Mouse (Mus musculus) heart, embryonic 14.5 days (tissue): ENCODE data around the gene Mdga1. TPM values are rescaled to one million over a fixed set of nuclear protein-coding genes. Genes with fewer than 3 reads are reported as not detected.
"Not testable (repeated sequence)": the region's sequence is repeated elsewhere in the genome, so short reads cannot be mapped to it uniquely, and the experiment has no call there.

Source experiments
- ATAC-seq: fragments of 200-750 bp; cut with Nextera tagmentation; 2 replicates; pipeline ENCODE4 v1.8.0; 2017; ENCODE audit warnings: low read depth, moderate TSS enrichment; ENCODE audit not compliant: insufficient number of reproducible peaks, insufficient read depth, low FRiP score
- H3K27ac ChIP-seq, 2 experiments: fragments of 200-500 bp in 1 of 2; fragments of 300-500 bp in 1 of 2; sonication (generic) in 1 of 2; replicated peaks in 1 of 2; 2 replicates each; pipeline ENCODE4 v1.5.1; 2012 to 2014; ENCODE audit warnings: low read depth in 2 of 2, low read length in 2 of 2, control low read depth in 1 of 2, mild to moderate bottlenecking in 1 of 2, mixed read lengths in 1 of 2; ENCODE audit not compliant: control insufficient read depth in 1 of 2, insufficient read depth in 1 of 2
- H3K27me3 ChIP-seq: fragments of 300-500 bp; sonication (generic); 2 replicates; pipeline ENCODE4 v1.6.1; 2014; ENCODE audit warnings: mild to moderate bottlenecking, low read length, control low read depth; ENCODE audit not compliant: control insufficient read depth, insufficient read depth
- H3K36me3 ChIP-seq: fragments of 300-500 bp; sonication (generic); 2 replicates; pipeline ENCODE4 v1.6.1; 2014; ENCODE audit warnings: mild to moderate bottlenecking, control low read depth, low read length, mixed read lengths; ENCODE audit not compliant: control insufficient read depth, insufficient read depth
- H3K4me1 ChIP-seq, 2 experiments: fragments of 200-500 bp in 1 of 2; fragments of 300-500 bp in 1 of 2; sonication (generic) in 1 of 2; 2 replicates each; pipeline ENCODE4 v1.6.1; 2012 to 2014; ENCODE audit warnings: low read length in 2 of 2, control low read depth in 1 of 2, mixed read lengths in 1 of 2; ENCODE audit not compliant: control insufficient read depth in 2 of 2, insufficient read depth in 2 of 2
- H3K4me2 ChIP-seq: fragments of 300-500 bp; sonication (generic); 2 replicates; pipeline ENCODE4 v1.6.1; 2014; ENCODE audit warnings: mild to moderate bottlenecking, low read length
- H3K4me3 ChIP-seq, 2 experiments: fragments of 200-500 bp in 1 of 2; fragments of 300-500 bp in 1 of 2; sonication (generic) in 1 of 2; 2 replicates each; pipeline ENCODE4 v1.5.1; 2012 to 2014; ENCODE audit warnings: low read length in 2 of 2, mild to moderate bottlenecking in 2 of 2, control low read depth in 1 of 2, low read depth in 1 of 2, moderate library complexity in 1 of 2; ENCODE audit not compliant: control insufficient read depth in 1 of 2, insufficient read depth in 1 of 2
- H3K9ac ChIP-seq: fragments of 300-500 bp; sonication (generic); 2 replicates; pipeline ENCODE4 v1.6.1; 2014; ENCODE audit warnings: mild to moderate bottlenecking, low read length
- H3K9me3 ChIP-seq: fragments of 300-500 bp; sonication (generic); 2 replicates; pipeline ENCODE4 v1.6.1; 2016; ENCODE audit warnings: low read length, control low read depth; ENCODE audit not compliant: control insufficient read depth
- WGBS: fragments of 180-500 bp; shearing (Covaris S2); extraction: QIAGEN DNeasy Blood & Tissue Kit; methylation state at CpG from one replicate; pipeline ENCODE4 v1.1.7; 2014; 5-methylcytosine and 5-hydroxymethylcytosine counted together
- polyA plus RNA-seq: library from polyadenylated mRNA; unstranded; fragments of >200 nt; fragmentation: Nextera tagmentation; extraction: Ambion mirVana; gene quantifications from 2 replicates; pipeline ENCODE4 v1.2.1, GENCODE M21; 2014

Mdga1 gene
- polyA plus RNA-seq, 1 experiment from 2014 or later: 6.3 TPM

DNA sequence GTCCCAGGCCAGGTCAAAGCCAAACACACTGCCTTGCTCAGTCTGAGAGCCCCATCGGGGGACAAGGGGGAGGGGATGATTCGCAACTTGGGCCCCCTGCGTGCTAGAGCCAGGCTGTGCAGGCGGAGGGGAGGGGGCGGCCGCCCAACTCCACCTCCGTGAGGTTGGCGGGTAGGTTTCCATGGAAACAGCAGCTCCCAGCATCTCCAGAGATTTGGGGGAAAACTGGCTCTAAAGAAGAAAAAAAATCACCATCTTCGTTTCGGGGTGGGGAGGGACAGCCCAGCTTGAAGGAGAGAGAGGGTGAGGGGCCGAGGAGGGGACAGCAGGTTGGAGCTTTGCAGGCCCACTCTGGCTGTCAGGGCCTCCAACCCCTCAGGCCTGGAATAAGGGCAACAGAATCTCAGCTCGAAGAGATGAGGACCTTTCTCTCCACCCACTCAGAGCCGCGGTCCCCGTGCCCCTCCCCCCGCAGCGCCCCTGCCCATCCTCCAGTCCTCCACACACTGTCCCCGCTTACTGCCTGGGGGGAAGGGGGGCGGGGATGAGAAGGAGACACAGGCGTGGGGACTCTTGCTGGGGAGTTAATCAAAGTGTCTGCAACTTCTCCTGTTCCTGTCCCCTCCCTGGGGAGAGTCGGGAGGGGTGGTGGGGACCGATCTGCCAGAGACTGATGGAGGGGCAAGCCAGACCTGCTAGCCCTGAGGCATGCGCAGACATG, 174.7 kb downstream of the Mdga1 start:
- Histone ChIP-seq H3K27ac (no peak overlapping the region), H3K9me3 (no peaks in the 10 kb centered on the region), H3K4me1 (peaks cover 9 to 22% of the 10 kb centered on the region in 2 experiments), H3K4me3 (peak overlapping the region in 1 of 2 experiments; percentile 17; a peak in 1 of 4 replicates), H3K27me3 (peaks cover 8% of the 10 kb centered on the region; the same call in 1 of the 2 replicates), H3K9ac (peak overlapping the region; percentile 50), H3K36me3 (no peaks in the 10 kb centered on the region), H3K4me2 (peak overlapping the region; percentile 55)
- ATAC-seq: no peak
- WGBS: 12% methylated on average over 17 of the region's 23 CpGs

DNA sequence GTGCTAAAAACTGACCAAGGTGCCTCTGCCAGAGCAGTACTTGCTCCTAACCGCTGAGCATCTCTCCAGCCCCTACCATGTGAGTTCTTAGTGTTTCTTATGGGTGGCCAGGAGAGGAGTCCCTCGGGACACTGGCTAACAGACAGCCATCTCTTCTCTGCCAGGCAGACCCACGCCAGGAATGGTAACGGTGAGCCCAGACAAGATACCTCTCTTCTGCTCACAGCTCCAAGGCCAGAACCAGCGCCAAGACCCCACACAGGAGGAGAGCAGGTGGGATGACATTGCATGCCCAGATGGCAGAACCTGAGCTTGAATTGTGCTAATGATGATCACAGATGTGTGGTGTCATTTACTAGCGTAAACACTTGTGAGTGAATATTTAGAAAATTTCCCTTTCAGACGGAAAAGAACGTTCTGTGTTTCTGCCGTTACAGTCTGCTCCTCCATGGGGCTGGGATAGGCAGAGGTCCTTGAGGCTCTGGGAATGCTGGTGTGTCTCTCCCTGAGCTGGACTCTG, 178.3 kb downstream of the Mdga1 start:
- Histone ChIP-seq H3K27me3 (peaks cover 8% of the 10 kb centered on the region; the same call in 1 of the 2 replicates), H3K27ac (no peak overlapping the region), H3K4me3 (no peak overlapping the region), H3K4me1 (peaks cover 18 to 19% of the 10 kb centered on the region in 2 experiments), H3K4me2 (no peak overlapping the region), H3K9ac (no peak overlapping the region), H3K9me3 (0 out of 2 replicates have a peak, but pooled peaks cover 3% of the 10 kb centered on the region), H3K36me3 (no peaks in the 10 kb centered on the region)
- 85% methylated on average over 9 of the region's 9 CpGs for WGBS
- ATAC-seq: no peak

DNA sequence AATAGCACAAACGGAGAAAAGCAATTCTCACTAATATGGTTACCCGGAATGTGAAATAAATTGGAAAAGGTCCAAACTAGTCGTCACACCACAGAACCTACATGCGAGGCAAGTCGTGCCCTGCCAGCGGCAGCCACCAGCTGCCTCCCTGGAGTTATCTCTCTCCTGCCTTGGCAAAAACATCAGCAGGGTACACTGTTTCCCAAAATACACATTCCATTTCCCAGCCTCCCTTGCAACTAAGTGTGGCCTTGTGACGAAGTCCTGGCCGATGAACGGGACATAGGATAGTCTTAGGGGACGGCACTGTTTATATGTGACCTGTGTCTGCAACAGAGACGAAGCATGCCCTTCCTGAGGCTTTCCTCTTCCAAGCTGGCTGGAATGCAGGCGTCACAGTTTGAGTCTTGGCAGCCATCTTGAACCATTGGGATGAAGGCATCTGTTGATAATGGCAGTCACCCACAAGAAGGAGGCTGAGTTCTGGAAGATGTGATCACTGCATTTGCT, 179.6 kb downstream of the Mdga1 start:
- 55% methylated on average over 12 of the region's 12 CpGs for WGBS
- Histone ChIP-seq H3K4me3 (no peak overlapping the region), H3K36me3 (no peaks in the 10 kb centered on the region), H3K9me3 (0 out of 2 replicates have a peak, but pooled peaks cover 3% of the 10 kb centered on the region), H3K9ac (no peak overlapping the region), H3K27ac (peak overlapping the region; percentile 9 to 55; a peak in 3 of 4 replicates), H3K27me3 (peaks cover 5% of the 10 kb centered on the region; the same call in 1 of the 2 replicates), H3K4me2 (peak overlapping the region; percentile 16), H3K4me1 (peaks cover 8 to 15% of the 10 kb centered on the region in 2 experiments)
- no peak; the same call in 1 of the 2 replicates for ATAC-seq

DNA sequence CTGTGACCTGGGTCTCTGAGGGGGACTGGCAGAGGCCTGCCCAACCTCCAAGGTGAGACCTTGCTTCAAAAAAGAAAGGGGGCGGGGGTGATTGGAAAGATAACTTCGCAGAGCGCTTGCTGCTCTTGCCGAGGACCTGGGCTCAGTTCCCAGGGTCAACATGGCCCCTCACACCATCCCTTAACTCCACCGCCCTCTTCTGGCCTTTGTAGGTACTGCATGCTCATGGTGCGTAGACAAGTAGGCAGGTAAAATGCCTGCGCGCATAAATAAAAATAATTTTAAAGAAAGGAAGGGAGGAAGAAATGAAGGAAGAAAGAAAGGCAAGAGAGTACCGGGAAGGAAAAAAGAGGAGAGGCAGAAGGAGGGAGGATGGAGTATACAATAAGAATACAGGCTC, 180.2 kb downstream of the Mdga1 start:
- peak overlapping the region in 1 of 2 experiments; percentile 55; a peak in 1 of 4 replicates for H3K27ac ChIP-seq
- H3K4me2 ChIP-seq: no peak overlapping the region
- peaks cover 5 to 12% of the 10 kb centered on the region in 2 experiments; a peak in 2 of 4 replicates for H3K4me1 ChIP-seq
- H3K36me3 ChIP-seq: no peaks in the 10 kb centered on the region
- H3K4me3 ChIP-seq: no peak overlapping the region
- H3K9ac ChIP-seq: no peak overlapping the region
- WGBS: 69% methylated on average over 9 of the region's 9 CpGs
- no peak for ATAC-seq
- 0 out of 2 replicates have a peak, but pooled peaks cover 3% of the 10 kb centered on the region for H3K9me3 ChIP-seq
- peaks cover 4% of the 10 kb centered on the region; the same call in 1 of the 2 replicates for H3K27me3 ChIP-seq

DNA sequence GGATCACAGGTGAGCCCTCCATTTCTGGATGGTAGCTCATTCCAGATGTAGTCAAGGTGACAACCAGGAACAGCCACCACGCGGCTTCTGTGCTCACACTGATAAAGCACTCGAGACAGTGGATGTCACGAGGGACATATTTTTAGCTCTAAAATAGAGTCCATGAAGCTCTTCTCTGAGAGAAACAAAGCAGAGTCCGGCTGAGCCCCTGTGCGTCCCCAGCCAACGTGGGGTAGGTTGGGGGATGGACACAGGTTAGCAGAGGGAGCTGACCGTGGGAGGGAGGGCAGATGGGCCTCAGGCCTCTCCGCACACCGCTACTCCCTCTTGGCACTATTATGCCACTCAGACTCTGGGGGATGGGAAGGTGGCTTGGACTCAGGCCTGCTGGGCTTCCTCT, 181.3 kb downstream of the Mdga1 start:
- no peaks in the 10 kb centered on the region for H3K27me3 ChIP-seq
- peak; percentile 45; the same call in 1 of the 2 replicates for ATAC-seq
- H3K36me3 ChIP-seq: no peaks in the 10 kb centered on the region
- H3K4me2 ChIP-seq: no peak overlapping the region
- peaks cover 6 to 12% of the 10 kb centered on the region in 2 experiments; a peak in 3 of 4 replicates for H3K4me1 ChIP-seq
- H3K27ac ChIP-seq: peak overlapping the region; percentile 41 to 53
- no peak overlapping the region for H3K9ac ChIP-seq
- 33% methylated on average over 10 of the region's 10 CpGs for WGBS
- H3K4me3 ChIP-seq: no peak overlapping the region
- H3K9me3 ChIP-seq: 0 out of 2 replicates have a peak, but pooled peaks cover 3% of the 10 kb centered on the region

DNA sequence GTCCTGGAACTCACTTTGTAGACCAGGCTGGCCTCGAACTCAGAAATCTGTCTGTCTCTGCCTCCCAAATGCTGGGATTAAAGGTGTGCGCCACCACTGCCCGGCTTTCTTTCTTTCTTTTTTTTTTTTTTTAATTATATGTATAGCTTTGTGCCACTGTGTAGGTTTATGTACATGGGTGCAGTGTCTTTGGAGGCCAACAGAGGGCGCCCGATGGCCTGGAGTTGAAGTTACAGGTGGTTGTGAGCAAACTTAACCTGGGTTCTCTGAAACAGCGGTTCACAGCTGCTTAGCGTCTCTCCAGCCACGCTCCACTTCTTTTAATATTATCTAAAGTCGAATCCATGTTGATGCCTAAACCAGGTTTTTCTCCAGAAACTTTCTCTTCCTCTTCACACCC, 185.1 kb downstream of the Mdga1 start:
- Histone ChIP-seq H3K36me3 (no peaks in the 10 kb centered on the region), H3K9ac (no peak overlapping the region), H3K27me3 (no peaks in the 10 kb centered on the region), H3K4me1 (peaks cover 6 to 11% of the 10 kb centered on the region in 2 experiments), H3K4me3 (no peak overlapping the region), H3K4me2 (no peak overlapping the region), H3K27ac (no peak overlapping the region), H3K9me3 (0 out of 2 replicates have a peak, but pooled peaks cover 3% of the 10 kb centered on the region)
- no peak for ATAC-seq
- WGBS: 76% methylated on average over 9 of the region's 9 CpGs

DNA sequence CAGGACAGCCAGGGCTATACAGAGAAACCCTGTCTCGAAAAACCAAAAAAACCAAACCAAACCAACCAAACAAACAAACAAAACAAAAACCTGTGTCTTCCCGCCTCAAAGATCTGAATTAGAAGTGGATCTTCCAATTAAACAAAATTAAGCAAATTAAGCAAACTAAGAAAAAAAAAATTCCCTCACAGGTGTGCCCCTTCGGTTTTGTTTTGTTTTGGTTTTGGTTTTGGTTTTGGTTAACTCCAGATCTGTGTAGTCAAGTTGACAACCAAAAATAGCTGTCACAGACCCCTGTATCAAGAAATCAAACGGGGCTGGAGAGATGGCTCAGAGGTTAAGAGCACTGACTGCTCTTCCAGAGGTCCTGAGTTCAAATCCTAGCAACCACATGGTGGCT, 188.4 kb downstream of the Mdga1 start:
- not testable (repeated sequence) for ATAC-seq, H3K9me3 ChIP-seq, H3K36me3 ChIP-seq, H3K27me3 ChIP-seq, H3K9ac ChIP-seq, H3K4me3 ChIP-seq, H3K4me2 ChIP-seq, H3K27ac ChIP-seq, H3K4me1 ChIP-seq
- WGBS: 81% methylated on average over 4 of the region's 4 CpGs
